Mouse (Mus musculus): Measurements from ENCODE around the gene Esr1.

The Esr1 gene

DNA sequence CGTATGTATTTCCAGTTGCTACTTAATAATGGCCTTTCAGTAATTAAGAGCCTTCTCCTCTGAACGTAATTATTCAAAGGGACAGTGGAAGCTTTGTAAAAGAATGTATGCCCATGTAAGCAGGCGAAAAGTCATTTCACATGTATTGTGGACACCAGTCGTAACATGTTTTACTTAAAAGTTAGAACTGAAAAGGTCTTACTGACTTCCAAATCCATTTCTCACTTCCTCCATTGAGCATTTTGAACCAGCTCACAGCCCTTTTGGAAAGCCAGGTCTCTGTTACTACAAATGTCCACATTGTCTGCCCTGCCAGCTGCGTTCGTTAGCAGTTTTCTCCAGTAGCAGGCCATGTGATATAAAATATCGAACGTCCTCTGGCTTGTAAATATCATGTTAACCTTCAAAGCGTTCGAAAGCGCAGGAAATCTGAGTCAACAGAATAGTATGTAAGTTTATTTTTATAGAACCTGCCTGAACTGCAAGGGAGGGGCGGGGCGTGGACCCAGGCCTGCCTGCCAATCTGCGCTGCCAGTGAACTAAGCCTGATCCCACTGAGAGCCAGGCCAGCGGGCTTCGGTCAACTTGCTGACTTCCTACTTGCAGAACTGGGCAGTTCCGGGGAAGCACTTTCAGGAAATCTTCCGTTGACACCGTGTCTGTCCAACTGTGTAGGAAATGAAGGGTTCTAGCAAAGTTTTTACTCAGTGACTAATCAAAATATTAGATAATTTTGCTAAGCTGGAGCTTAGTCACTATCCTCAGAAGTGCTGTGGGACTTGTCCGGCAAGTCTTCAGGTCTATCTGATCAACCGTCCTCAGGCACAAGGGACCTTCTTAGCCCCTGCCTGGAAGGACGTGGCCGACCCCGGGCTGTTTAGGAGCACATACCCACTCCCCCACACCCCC lies 9.5 kb downstream of the Esr1 start:
- no peak for DNase-seq

DNA sequence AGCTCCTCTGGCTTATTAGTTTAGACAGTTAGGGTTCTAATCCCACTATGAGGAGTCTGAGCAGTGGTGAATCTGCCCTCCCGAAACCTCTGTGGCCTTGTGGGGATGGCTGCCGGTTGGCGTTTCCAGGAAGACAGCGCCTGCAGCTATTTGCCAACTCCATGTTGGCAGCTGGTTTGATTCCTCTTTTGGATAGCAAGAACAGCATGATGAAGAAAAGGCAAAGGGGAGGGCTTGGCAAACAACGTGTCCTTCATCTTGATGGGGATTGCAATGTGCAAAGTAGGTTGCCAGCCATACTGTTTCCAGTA lies 10.1 kb downstream of the Esr1 start:
- DNase-seq, result no peak

DNA sequence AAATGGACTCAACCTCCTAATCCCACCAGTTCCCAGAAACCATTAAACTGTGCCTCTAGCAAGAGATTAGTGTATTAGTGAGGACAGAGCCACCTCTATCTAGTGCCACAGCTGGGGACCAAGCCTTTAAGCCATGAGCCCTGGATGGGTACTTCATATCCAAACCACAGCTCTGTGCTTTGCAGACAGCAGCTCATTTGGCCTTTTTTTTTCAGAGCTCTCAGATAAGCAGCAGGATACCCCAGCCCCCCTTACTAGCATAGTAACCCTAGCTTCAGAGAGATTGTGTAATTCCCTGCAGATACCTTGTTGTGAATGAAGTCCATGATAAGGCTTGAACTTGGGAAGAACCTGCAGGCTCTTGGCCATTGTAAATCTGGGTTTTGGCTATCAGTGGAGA lies 11.9 kb downstream of the Esr1 start:
- DNase-seq, result no peak

GRCm38 (mm10) chr10:4624581-4624980 lies 13.2 kb downstream of the Esr1 start:
- no peak for DNase-seq

GRCm38 (mm10) chr10:4625300-4625699 lies 13.9 kb downstream of the Esr1 start:
- no peak for DNase-seq

DNA sequence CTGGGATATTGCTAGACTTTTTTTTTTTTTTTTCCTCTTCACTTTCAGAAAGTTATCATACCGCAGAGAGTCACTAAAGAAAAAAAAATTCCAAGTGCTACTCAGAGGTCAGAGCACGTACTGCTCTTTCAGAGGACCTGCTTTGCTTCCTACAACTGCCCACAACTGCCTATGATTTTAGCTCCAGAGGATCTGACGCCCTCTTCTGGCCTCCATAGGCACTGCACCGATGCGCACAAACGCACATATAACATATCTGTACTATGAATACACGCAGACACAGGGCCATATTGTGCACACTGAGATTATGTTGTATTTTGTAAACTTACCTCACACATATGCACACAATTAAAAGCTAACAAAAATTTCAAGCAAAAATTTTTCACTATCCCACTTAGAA lies 15.0 kb downstream of the Esr1 start:
- no peak for DNase-seq

GRCm38 (mm10) chr10:4626996-4627395 lies 15.6 kb downstream of the Esr1 start:
- no peak for DNase-seq

DNA sequence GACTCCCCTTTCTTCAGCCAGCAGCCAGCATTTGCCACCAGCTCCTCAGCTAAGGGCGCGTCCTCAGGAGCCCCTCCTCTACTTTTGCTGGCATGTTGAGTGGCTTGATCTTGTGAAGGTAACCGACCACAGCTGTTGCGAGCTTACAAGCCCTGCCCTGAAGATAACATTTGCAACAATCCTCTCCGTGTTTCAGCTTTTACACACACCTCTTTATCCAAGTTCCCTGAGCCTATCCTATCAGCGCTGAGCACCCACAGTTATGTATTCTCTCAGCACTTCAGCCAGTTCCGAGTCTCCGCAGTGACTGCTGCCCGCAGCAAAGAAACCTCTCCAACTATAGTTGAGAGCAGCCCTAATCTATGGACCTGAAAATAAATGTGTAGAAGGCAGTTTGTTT lies 16.0 kb downstream of the Esr1 start:
- DNase-seq, result no peak

DNA sequence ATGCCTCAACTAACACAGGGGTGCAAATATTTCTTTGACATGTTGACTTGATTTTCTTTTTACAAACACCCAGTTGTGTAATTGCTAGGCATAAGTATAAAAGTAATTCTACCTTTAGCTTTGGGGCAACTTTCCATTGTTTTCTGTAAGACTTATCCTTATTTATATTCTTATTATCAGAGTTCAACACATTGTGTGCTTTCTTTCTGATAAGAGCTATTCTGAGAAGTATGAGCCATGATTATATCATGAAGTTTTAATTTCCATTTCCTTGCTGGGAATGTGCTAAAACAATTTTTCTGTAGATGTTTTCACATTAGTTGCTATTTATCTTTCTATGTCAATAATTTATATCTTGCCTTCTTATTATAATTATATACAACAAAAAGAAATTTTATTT lies 17.9 kb downstream of the Esr1 start:
- no peak for DNase-seq

DNA sequence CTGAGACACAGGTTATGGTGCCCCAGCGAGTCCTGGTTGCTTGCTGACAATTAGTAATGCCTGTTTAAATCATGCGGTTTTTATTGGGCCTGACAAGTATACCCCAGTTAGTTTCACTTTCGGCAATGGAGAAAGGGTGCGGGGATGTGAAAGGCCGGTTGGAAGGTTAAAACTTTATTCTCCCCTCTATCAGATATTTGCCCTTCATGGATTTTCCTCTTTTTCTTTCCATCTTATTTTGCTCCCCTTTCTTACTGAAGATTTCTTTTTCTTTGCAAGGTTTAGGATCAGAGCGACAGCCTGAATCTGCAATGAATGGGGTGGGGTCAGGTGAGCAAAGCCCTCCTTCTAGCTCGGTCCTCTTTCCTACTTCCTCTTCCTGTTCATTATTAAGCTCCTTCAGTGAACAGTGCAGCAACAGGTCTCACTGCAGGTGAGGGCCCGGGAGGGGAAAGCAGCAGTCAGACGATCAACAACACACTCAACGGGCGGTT lies 20.9 kb downstream of the Esr1 start:
- no peak for DNase-seq

GRCm38 (mm10) chr10:4633287-4634030 lies 22.1 kb downstream of the Esr1 start:
- DNase-seq, result no peak

DNA sequence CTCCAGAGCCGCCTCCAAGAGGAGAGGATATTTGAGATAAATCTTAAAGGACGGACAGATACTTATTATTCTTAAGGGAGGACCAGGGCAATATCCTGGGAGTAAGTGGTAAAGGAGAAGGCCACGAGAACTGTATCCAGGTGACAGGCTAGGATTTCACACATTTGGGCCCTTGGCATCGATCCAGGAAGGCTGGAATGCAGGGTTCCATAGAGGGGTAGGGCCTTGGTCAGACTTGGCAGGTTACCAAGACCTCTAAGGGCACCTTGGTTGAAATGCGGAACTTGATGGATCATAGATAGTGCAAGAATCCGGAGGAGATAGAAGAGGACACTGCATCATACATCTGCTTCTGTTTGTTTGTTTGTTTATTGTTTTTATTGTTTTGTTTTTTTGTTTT lies 24.3 kb downstream of the Esr1 start:
- DNase-seq, result no peak

DNA sequence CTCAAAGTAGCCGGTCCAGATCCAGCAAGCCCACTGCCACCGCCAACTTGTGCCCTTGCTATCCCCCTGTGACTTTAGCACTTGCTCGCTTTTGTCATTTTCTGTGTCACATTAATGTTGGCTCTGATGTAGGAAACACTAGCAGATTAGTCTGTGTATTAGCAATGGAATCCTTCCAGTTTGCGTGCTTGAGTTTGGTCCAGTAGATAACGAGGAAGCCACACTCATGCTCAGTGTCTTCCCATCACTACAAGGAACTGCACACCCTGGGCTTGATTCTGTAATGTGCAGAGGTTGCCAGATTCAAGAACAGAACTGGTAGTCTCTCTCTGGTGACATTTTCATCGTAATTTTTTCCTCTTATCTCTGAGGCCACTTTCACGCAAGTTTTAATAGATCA lies 34.7 kb downstream of the Esr1 start:
- no peak for DNase-seq

DNA sequence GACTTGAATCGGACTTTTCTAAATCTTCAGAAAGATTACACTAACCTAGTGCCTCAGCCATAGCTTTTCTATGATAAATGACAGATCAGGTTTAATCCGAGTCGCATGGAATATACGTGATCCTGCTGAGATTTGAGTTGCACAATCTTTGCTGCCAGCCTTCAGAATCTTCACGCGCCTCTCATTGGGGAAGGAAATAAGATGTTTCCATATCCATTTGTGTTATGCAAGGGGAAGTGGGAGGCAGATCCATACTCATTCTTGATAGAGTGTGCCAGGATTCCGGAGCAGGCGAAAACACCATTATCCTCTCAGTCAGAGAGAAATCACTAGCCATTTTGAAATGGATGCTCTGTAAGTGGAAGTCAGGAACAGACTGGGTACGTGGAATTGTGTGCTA lies 35.5 kb downstream of the Esr1 start:
- no peak for DNase-seq

- DNase-seq, result no peak
Measured at GRCm38 (mm10) chr10:4665380-4665779, 54.0 kb downstream of the Esr1 start.

- DNase-seq, result no peak
Measured at GRCm38 (mm10) chr10:4667006-4667405, 55.6 kb downstream of the Esr1 start.

DNA sequence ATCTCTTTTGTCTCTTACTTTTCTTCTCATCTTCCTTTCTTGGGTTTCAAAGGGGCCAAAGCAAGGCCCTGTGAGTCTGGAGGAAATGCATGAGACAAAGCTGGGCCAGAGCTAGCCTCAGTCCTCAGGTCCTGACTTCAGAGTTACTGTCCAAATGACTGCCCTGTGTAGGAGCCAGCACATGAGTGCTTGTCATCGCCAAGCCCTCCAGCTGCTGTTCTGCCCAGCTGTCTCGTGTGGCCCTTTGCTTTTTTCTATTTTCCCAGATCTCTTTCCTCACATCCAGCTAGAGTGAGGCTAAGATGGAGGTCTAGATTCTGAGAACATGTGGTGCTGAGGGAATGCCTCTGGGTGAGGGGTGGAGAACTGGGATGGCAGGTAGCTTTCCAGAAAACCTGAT lies 58.7 kb downstream of the Esr1 start:
- no peak for DNase-seq

DNA sequence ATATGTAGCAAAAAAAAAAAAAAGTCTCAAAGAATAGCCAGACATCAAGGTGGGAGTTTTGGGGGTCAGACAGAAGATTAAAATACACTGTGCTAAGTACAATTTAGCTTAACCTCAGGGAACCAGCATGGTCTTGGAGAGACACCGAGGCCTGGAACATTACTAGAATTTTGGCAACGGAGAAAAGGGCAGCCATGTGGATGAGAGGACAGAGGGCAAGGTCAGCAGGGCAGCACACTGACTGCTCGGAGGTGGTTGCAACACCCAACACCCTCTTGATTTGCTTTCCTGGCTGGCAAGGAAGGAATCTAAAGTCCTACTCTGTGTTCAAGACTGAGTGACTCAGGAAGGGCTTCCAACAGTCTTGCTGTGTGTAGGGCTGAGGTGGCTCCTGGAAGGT lies 60.5 kb downstream of the Esr1 start:
- DNase-seq, result no peak

DNA sequence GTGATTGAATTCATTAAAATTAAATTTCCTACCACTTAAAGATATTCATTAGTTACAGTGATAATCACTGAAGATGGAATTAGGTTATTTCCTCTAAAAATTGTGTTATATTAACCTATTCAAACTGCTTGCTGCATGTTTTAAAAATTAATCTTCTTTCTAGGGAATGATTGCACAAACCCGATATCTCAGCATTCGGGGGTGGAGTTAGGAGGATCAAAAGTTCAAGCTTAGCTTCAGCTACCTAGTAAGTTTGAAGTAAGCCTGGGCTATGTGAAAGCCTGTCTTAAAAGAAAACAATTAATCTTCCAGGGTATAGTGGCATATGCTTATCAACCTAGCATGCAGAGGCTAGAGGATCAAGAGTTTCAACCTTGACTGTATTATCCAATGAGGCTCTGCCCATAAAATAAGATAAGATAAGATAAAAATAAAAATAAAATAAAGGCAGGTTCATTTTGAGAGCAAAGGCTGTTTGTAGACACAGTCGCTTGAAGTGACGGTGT lies 62.0 kb downstream of the Esr1 start:
- no peak for DNase-seq

GRCm38 (mm10) chr10:4674983-4675592 lies 63.7 kb downstream of the Esr1 start:
- DNase-seq, result peak; percentile 41 to 60

DNA sequence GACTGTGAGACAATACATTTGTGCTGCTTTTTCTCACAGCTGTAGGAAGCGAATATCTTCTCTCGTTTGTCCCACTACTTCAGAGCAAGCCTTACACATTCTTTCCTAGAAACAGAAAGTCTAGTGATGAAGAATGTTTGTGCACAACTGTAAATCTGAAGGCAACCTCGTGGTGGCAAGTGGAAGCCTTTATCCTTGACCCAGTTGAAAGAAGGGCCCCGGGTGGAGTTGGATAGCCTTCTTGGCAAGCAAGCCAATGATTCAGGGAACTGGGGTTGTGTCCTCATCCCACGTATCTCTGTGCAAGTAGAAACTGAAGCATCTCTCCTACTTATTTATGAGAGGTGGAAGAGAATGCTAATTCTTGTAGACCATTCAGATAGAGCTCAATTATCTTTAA lies 71.7 kb downstream of the Esr1 start:
- DNase-seq, result peak in 1 of 2 experiments; percentile 8

DNA sequence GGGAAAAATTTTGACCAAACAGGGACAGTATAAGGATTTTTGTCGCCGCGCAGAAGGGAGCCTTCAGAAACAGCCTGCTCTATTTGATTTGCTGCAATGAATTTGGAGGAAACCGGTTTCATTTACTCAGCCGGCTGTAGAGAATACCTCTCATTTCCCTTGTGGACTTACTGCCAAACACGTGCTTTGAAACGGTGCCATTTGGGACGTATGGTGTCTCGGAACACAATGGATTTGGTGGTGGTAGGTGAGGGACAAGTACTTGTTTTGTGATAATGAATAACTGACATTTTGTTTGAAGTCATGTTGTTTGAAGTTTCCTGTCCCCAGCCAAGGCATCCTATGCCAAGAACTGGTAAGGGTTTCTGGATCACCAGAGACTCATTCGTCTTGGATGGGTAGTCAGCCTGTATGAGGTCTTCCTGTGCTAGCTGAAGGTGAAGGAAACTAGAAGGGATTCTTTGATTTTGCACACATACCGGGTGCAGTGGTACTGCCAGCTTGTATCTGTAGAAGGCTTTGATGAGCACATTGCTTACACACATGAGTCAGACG lies 72.4 kb downstream of the Esr1 start:
- peak; percentile 69 to 77 for DNase-seq

DNA sequence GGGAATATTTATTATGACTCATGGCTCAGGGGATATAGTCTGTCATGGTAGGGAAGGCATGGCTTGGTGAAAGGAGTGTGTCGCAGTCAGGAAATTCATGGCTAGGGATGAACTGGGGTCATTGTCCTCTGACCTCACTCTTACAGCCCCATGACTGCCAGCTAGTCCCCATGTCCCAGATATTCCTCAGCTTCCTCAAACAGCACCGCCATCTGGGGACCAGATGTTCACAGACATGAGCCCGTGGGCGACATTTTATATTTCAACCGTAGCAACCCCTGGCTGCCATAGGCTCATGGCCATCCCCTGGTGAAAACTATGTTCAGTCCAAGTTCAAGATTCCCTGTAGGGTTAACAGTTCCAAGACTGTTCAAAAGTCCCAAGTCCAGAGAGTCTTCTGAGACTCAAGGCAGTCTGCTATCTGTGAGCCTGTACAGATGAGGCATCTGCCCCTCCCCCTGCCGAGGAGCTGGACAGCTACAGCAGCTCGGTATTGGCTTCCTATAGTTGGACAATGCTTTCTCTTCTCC lies 83.0 kb downstream of the Esr1 start:
- no peak for DNase-seq
